Mouse (Mus musculus): ENCODE results near the gene Eif3l.
A peak's percentile ranks its signal among the peaks of the same experiment; 100 is the strongest.

Eif3l gene

GRCm38 (mm10) chr15:79093083-79093839, 18.3 kb downstream of the Eif3l start:
- DNase-seq = peak in 1 of 2 experiments; percentile 57

GRCm38 (mm10) chr15:79095483-79095882, 20.5 kb downstream of the Eif3l start:
- no peak for DNase-seq

- peak; percentile 57 to 71 for DNase-seq
Observed at GRCm38 (mm10) chr15:79096556-79096955, 21.6 kb downstream of the Eif3l start.

- DNase-seq = no peak
Observed at GRCm38 (mm10) chr15:79097135-79097534, 22.2 kb downstream of the Eif3l start.

GRCm38 (mm10) chr15:79097611-79098025, 22.6 kb downstream of the Eif3l start:
- DNase-seq = peak; percentile 74

- DNase-seq = no peak
Observed at GRCm38 (mm10) chr15:79098220-79098619, 23.2 kb downstream of the Eif3l start.

GRCm38 (mm10) chr15:79098868-79099267, 23.9 kb downstream of the Eif3l start:
- DNase-seq = peak; percentile 63 to 73

- DNase-seq = peak; percentile 34 to 59
Observed at GRCm38 (mm10) chr15:79099456-79099855, 24.5 kb downstream of the Eif3l start.

GRCm38 (mm10) chr15:79100391-79100790, 25.4 kb downstream of the Eif3l start:
- no peak for DNase-seq

- DNase-seq = no peak
Observed at GRCm38 (mm10) chr15:79101531-79101930, 26.6 kb downstream of the Eif3l start.

- DNase-seq = no peak
Observed at GRCm38 (mm10) chr15:79103264-79103663, 28.3 kb downstream of the Eif3l start.

- DNase-seq = no peak
Observed at GRCm38 (mm10) chr15:79105804-79106203, 30.8 kb downstream of the Eif3l start.

- DNase-seq = no peak
Observed at GRCm38 (mm10) chr15:79107966-79108365, 33.0 kb downstream of the Eif3l start.

GRCm38 (mm10) chr15:79108421-79109320, 33.7 kb downstream of the Eif3l start, which contains the start of gene Micall1:
TSS of gene Micall1 (plus strand) at chr15:79108898.
- peak; percentile 70 to 74 for DNase-seq

GRCm38 (mm10) chr15:79109321-79109934, 34.4 kb downstream of the Eif3l start:
- DNase-seq = no peak

GRCm38 (mm10) chr15:79110031-79110430, 35.1 kb downstream of the Eif3l start:
- no peak for DNase-seq

GRCm38 (mm10) chr15:79110528-79110927, 35.5 kb downstream of the Eif3l start:
- no peak for DNase-seq

GRCm38 (mm10) chr15:79111774-79112173, 36.8 kb downstream of the Eif3l start:
- DNase-seq = no peak

GRCm38 (mm10) chr15:79115276-79115675, 40.3 kb downstream of the Eif3l start:
- no peak for DNase-seq

GRCm38 (mm10) chr15:79119491-79119890, 44.5 kb downstream of the Eif3l start:
- DNase-seq = no peak

GRCm38 (mm10) chr15:79122119-79122518, 47.1 kb downstream of the Eif3l start:
- DNase-seq = no peak

GRCm38 (mm10) chr15:79122546-79122945, 47.6 kb downstream of the Eif3l start:
- DNase-seq = no peak

GRCm38 (mm10) chr15:79123751-79124150, 48.8 kb downstream of the Eif3l start:
- DNase-seq = no peak
